Mouse (Mus musculus) embryonic fibroblast, embryonic 13.5 days (primary cell): ENCODE results near the gene Fam222b. TPM values are rescaled to one million over a fixed set of nuclear protein-coding genes. Genes with fewer than 3 reads are reported as not detected.

Source experiments
- H3K27ac ChIP-seq: 2 replicates; pipeline ENCODE4 v1.5.1; 2012; ENCODE audit warnings: low read length, control low read depth, inconsistent platforms; ENCODE audit not compliant: insufficient read depth
- H3K4me1 ChIP-seq: 2 replicates; pipeline ENCODE4 v1.6.1; 2011; ENCODE audit warnings: low read length; ENCODE audit not compliant: control insufficient read depth, insufficient read depth
- H3K4me3 ChIP-seq: 2 replicates; pipeline ENCODE4 v1.5.1; 2011; ENCODE audit warnings: mild to moderate bottlenecking, control low read depth, low read length; ENCODE audit not compliant: insufficient read depth
- CTCF ChIP-seq: IDR thresholded peaks from 2 replicates; pipeline ENCODE4 v1.5.1; 2011; ENCODE audit warnings: mild to moderate bottlenecking, control low read depth, low read length, moderate library complexity, borderline replicate concordance; ENCODE audit not compliant: insufficient read depth
- POLR2A ChIP-seq: IDR thresholded peaks from 2 replicates; pipeline ENCODE4 v1.6.1; 2011; ENCODE audit warnings: low read depth, mild to moderate bottlenecking, control low read depth, low read length, moderate library complexity
- polyA plus RNA-seq: library from polyadenylated mRNA; stranded (reverse); fragments of >200 nt; gene quantifications from 2 replicates; pipeline ENCODE4 v1.2.4, GENCODE M21; 2011; ENCODE audit warnings: low read depth; ENCODE audit not compliant: missing spikeins, insufficient read length

Fam222b gene
- polyA plus RNA-seq, 1 experiment: 10.2 TPM

- Histone ChIP-seq H3K27ac (no peak overlapping the region), H3K4me3 (no peak overlapping the region), H3K4me1 (no peaks in the 10 kb centered on the region)
- TF ChIP-seq POLR2A (no peak), CTCF (no peak)
Observed at GRCm38 (mm10) chr11:78086925-78087479, 7.5 kb upstream of the Fam222b start.

GRCm38 (mm10) chr11:78087756-78088281 is 6.6 kb upstream of the Fam222b start:
- no peak overlapping the region for H3K27ac ChIP-seq
- TF ChIP-seq POLR2A: no peak
- no peak for TF ChIP-seq CTCF
- H3K4me1 ChIP-seq: no peaks in the 10 kb centered on the region
- H3K4me3 ChIP-seq: no peak overlapping the region

GRCm38 (mm10) chr11:78094137-78094503 is 340 bp upstream of the Fam222b start:
- no peak overlapping the region for H3K4me3 ChIP-seq
- TF ChIP-seq CTCF (no peak), POLR2A (no peak)

GRCm38 (mm10) chr11:78095144-78095516 is 670 bp downstream of the Fam222b start:
- Histone ChIP-seq H3K4me1 (peaks cover 4% of the 10 kb centered on the region; the same call in 1 of the 2 replicates), H3K27ac (peak overlapping the region; percentile 53), H3K4me3 (peak overlapping the region; percentile 82)
- TF ChIP-seq CTCF (no peak), POLR2A (no peak)

More at GRCm38 (mm10) chr11:78094137-78094503, 340 bp upstream of the Fam222b start:
- peaks cover 4% of the 10 kb centered on the region; the same call in 1 of the 2 replicates for H3K4me1 ChIP-seq
- no peak overlapping the region for H3K27ac ChIP-seq

- peaks cover 4% of the 10 kb centered on the region; the same call in 1 of the 2 replicates for H3K4me1 ChIP-seq
- H3K27ac ChIP-seq: no peak overlapping the region
- TF ChIP-seq POLR2A (no peak), CTCF (no peak)
- H3K4me3 ChIP-seq: no peak overlapping the region
Observed at GRCm38 (mm10) chr11:78097077-78097476, 2.6 kb downstream of the Fam222b start.

GRCm38 (mm10) chr11:78100746-78101145 is 6.3 kb downstream of the Fam222b start:
- H3K27ac ChIP-seq: no peak overlapping the region
- TF ChIP-seq CTCF (no peak), POLR2A (no peak)
- H3K4me1 ChIP-seq: peaks cover 4% of the 10 kb centered on the region; the same call in 1 of the 2 replicates
- H3K4me3 ChIP-seq: no peak overlapping the region

- TF ChIP-seq CTCF (no peak), POLR2A (no peak)
- Histone ChIP-seq H3K4me3 (no peak overlapping the region), H3K4me1 (no peaks in the 10 kb centered on the region), H3K27ac (no peak overlapping the region)
Observed at GRCm38 (mm10) chr11:78102142-78102541, 7.7 kb downstream of the Fam222b start.

GRCm38 (mm10) chr11:78102958-78103747 is 8.7 kb downstream of the Fam222b start:
- H3K4me3 ChIP-seq: no peak overlapping the region
- no peak overlapping the region for H3K27ac ChIP-seq
- H3K4me1 ChIP-seq: no peaks in the 10 kb centered on the region
- no peak for TF ChIP-seq POLR2A
- TF ChIP-seq CTCF: no peak

GRCm38 (mm10) chr11:78104501-78104900 is 10.0 kb downstream of the Fam222b start:
- TF ChIP-seq POLR2A (no peak), CTCF (no peak)
- no peak overlapping the region for H3K27ac ChIP-seq
- no peaks in the 10 kb centered on the region for H3K4me1 ChIP-seq
- no peak overlapping the region for H3K4me3 ChIP-seq

GRCm38 (mm10) chr11:78113616-78114015 is 19.2 kb downstream of the Fam222b start:
- Histone ChIP-seq H3K4me3 (no peak overlapping the region), H3K27ac (no peak overlapping the region), H3K4me1 (peaks cover 10% of the 10 kb centered on the region; the same call in 1 of the 2 replicates)
- no peak for TF ChIP-seq POLR2A
- no peak for TF ChIP-seq CTCF
